Mouse (Mus musculus) left cerebral cortex, adult 2 months (tissue): Measurements from ENCODE around the gene Golga4. TPM values are rescaled to one million over a fixed set of nuclear protein-coding genes. Genes with fewer than 3 reads are reported as not detected.

Experiments used
- DNase-seq, 2 experiments: peaks; one replicate each; pipeline ENCODE4 v3.0.0; 2021 to 2022; ENCODE audit warnings: low spot score in 2 of 2, mixed read lengths in 1 of 2; ENCODE audit errors: extremely low spot score in 1 of 2
- H3K27ac ChIP-seq: fragments of 200-600 bp; 2 replicates; pipeline ENCODE4 v1.8.1; 2022
- H3K4me3 ChIP-seq: fragments of 200-600 bp; 2 replicates; pipeline ENCODE4 v1.8.1; 2022
- CTCF ChIP-seq: fragments of 200-600 bp; IDR thresholded peaks from 2 replicates; pipeline ENCODE4 v1.8.1; 2022; ENCODE audit warnings: antibody characterized with exemption, mild to moderate bottlenecking, moderate library complexity
- intact Hi-C: fragments of 180-260 bp; cut with DNase I; formaldehyde crosslinking; loops from one replicate; pipeline ENCODE4 v1.15.1; 2025
- total RNA-seq, 2 experiments: library from RNA; stranded (reverse); gene quantifications; 2 replicates each; pipeline ENCODE4 v1.2.3; 2021

Gene Golga4
- total RNA-seq, 2 experiments from 2014 or later, result 108 to 110 TPM

GRCm38 (mm10) chr9:118621691-118622090 lies 115.6 kb downstream of the Golga4 start:
- TF ChIP-seq CTCF, result no peak
- intact Hi-C loops, result no loop called here
- Histone ChIP-seq H3K4me3 (no peak overlapping the region), H3K27ac (no peak overlapping the region)
- no peak for DNase-seq

- no peak overlapping the region for H3K4me3 ChIP-seq
- no peak for DNase-seq
- intact Hi-C loops, result no loop called here
- H3K27ac ChIP-seq, result no peak overlapping the region
- no peak for TF ChIP-seq CTCF
These were observed 116.5 kb downstream of the Golga4 start for GRCm38 (mm10) chr9:118622376-118623166.

- Histone ChIP-seq H3K4me3 (no peak overlapping the region), H3K27ac (no peak overlapping the region)
- DNase-seq, result no peak
- TF ChIP-seq CTCF, result no peak
- intact Hi-C loops, result no loop called here
These were observed 117.4 kb downstream of the Golga4 start for GRCm38 (mm10) chr9:118623483-118623882.

- Histone ChIP-seq H3K27ac (no peak overlapping the region), H3K4me3 (no peak overlapping the region)
- intact Hi-C loops, result no loop called here
- no peak for DNase-seq
- TF ChIP-seq CTCF, result no peak
These were observed 118.1 kb downstream of the Golga4 start for GRCm38 (mm10) chr9:118624146-118624545.

- no peak for DNase-seq
- Histone ChIP-seq H3K4me3 (no peak overlapping the region), H3K27ac (no peak overlapping the region)
- no peak for TF ChIP-seq CTCF
- intact Hi-C loops, result no loop called here
These were observed 123.8 kb downstream of the Golga4 start for GRCm38 (mm10) chr9:118629763-118630379.

Other genes with a start within 250 kb of the Golga4 start
- gene Eomes, start 28.1 kb upstream of the Golga4 start, total RNA-seq, result under 1 TPM in 1 of 2 experiments, not detected in 1; 0.16 TPM
- 1 to 10 TPM; 8.2 to 8.3 TPM for gene Itga9, start 100.4 kb downstream of the Golga4 start, total RNA-seq